Mouse (Mus musculus) limb, embryonic 14.5 days (tissue): ENCODE measurements around the gene Rpl29. TPM values are rescaled to one million over a fixed set of nuclear protein-coding genes. Genes with fewer than 3 reads are reported as not detected.

ENCODE experiments used
- ATAC-seq: fragments of 200-750 bp; cut with Nextera tagmentation; 2 replicates; pipeline ENCODE4 v1.8.0; 2017; ENCODE audit warnings: low read depth, moderate number of reproducible peaks, moderate TSS enrichment; ENCODE audit not compliant: low FRiP score
- DNase-seq: peaks from one replicate; pipeline ENCODE4 v3.0.0-alpha.2; 2015; ENCODE audit warnings: low spot score
- H3K27ac ChIP-seq: fragments of 300-500 bp; sonication (generic); replicated peaks from 2 replicates; pipeline ENCODE4 v1.5.1; 2014; ENCODE audit warnings: low read depth, mild to moderate bottlenecking, low read length, moderate library complexity, mixed read lengths
- H3K27me3 ChIP-seq: fragments of 300-500 bp; sonication (generic); 2 replicates; pipeline ENCODE4 v1.6.1; 2014; ENCODE audit warnings: low read length, mixed read lengths; ENCODE audit not compliant: control insufficient read depth, insufficient read depth
- H3K36me3 ChIP-seq: fragments of 300-500 bp; sonication (generic); 2 replicates; pipeline ENCODE4 v1.6.1; 2014; ENCODE audit warnings: mild to moderate bottlenecking, low read length, moderate library complexity, mixed read lengths; ENCODE audit not compliant: control insufficient read depth, insufficient read depth
- H3K4me1 ChIP-seq: fragments of 300-500 bp; sonication (generic); 2 replicates; pipeline ENCODE4 v1.6.1; 2014; ENCODE audit warnings: antibody characterized with exemption, low read length, mixed read lengths; ENCODE audit not compliant: control insufficient read depth, insufficient read depth
- H3K4me2 ChIP-seq: fragments of 300-500 bp; sonication (generic); replicated peaks from 2 replicates; pipeline ENCODE4 v1.6.1; 2014; ENCODE audit warnings: low read depth, mild to moderate bottlenecking, low read length, moderate library complexity; ENCODE audit not compliant: severe bottlenecking
- H3K4me3 ChIP-seq: fragments of 300-500 bp; sonication (generic); replicated peaks from 2 replicates; pipeline ENCODE4 v1.5.1; 2014; ENCODE audit warnings: low read length
- H3K9ac ChIP-seq: fragments of 300-500 bp; sonication (generic); 2 replicates; pipeline ENCODE4 v1.6.1; 2014; ENCODE audit warnings: mild to moderate bottlenecking, low read depth, low read length, moderate library complexity; ENCODE audit not compliant: severe bottlenecking
- H3K9me3 ChIP-seq: fragments of 300-500 bp; sonication (generic); 2 replicates; pipeline ENCODE4 v1.6.1; 2016; ENCODE audit warnings: low read length; ENCODE audit not compliant: control insufficient read depth
- POLR2A ChIP-seq: fragments of 200-500 bp; IDR thresholded peaks from 2 replicates; pipeline ENCODE4 v1.8.0; 2012; ENCODE audit warnings: inconsistent platforms, mild to moderate bottlenecking, moderate library complexity, borderline replicate concordance; ENCODE audit not compliant: insufficient read depth, insufficient read length; ENCODE audit errors: extremely low read depth
- WGBS: fragments of 180-500 bp; shearing (Covaris S2); extraction: QIAGEN DNeasy Blood & Tissue Kit; methylation state at CpG from one replicate; pipeline ENCODE4 v1.1.7; 2014; 5-methylcytosine and 5-hydroxymethylcytosine counted together
- polyA plus RNA-seq, 2 experiments: library from polyadenylated mRNA; depleted of rRNA in 1 of 2; stranded (reverse) in 1 of 2; unstranded in 1 of 2; fragments of >200 nt; fragmentation: Nextera tagmentation in 1 of 2; extraction: Ambion mirVana in 1 of 2; gene quantifications; 2 replicates each; pipeline versions ENCODE4 v1.2.1 to v1.2.3; 2012 to 2014

The Rpl29 gene
- polyA plus RNA-seq, 2 experiments: 1,047 to 1,180 TPM

DNA sequence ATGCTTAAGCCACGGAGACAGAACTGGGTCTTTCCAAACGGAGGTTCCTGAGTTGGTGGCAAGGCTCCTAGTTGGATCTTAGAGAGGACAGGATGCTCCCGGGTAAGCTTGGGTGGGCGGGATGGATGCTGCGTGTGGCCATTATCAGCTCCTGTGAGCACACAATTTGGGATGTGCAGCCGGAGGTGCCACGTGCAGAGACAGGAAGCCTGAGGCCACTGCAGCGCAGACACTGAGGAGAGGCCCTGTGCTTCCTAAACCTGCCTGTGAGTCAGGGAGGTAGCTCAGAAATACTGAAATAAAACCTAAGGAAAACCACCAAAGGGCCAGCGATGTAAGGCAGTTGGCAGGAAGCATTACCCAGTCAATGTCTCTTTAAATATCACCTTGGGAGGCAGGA lies 40.5 kb downstream of the Rpl29 start:
- no peak for TF ChIP-seq POLR2A
- H3K4me2 ChIP-seq: no peak overlapping the region
- DNase-seq: no peak
- H3K27me3 ChIP-seq: no peaks in the 10 kb centered on the region
- H3K9me3 ChIP-seq: no peaks in the 10 kb centered on the region
- no peak for ATAC-seq
- H3K9ac ChIP-seq: no peak overlapping the region
- 64% methylated on average over 9 of the region's 9 CpGs for WGBS
- no peaks in the 10 kb centered on the region for H3K36me3 ChIP-seq
- peaks cover 7% of the 10 kb centered on the region for H3K4me1 ChIP-seq
- H3K4me3 ChIP-seq: no peak overlapping the region
- H3K27ac ChIP-seq: no peak overlapping the region

- H3K27ac ChIP-seq: no peak overlapping the region
- H3K36me3 ChIP-seq: no peaks in the 10 kb centered on the region
- H3K9ac ChIP-seq: 0 out of 2 replicates have a peak overlapping the region, but pooled peaks have one; percentile 7
- peaks cover 10% of the 10 kb centered on the region for H3K4me1 ChIP-seq
- H3K4me3 ChIP-seq: no peak overlapping the region
- TF ChIP-seq POLR2A: no peak
- 61% methylated on average over 14 of the region's 14 CpGs for WGBS
- no peak overlapping the region for H3K4me2 ChIP-seq
- H3K27me3 ChIP-seq: no peaks in the 10 kb centered on the region
- ATAC-seq: no peak
- H3K9me3 ChIP-seq: no peaks in the 10 kb centered on the region
- no peak for DNase-seq
Observed at GRCm38 (mm10) chr9:106470991-106471750, 41.9 kb downstream of the Rpl29 start.

- 9% methylated on average over 5 of the region's 5 CpGs for WGBS
- Histone ChIP-seq H3K27ac (no peak overlapping the region), H3K9ac (0 out of 2 replicates have a peak overlapping the region, but pooled peaks have one; percentile 7), H3K4me2 (no peak overlapping the region), H3K4me3 (no peak overlapping the region), H3K27me3 (no peaks in the 10 kb centered on the region), H3K36me3 (no peaks in the 10 kb centered on the region), H3K4me1 (peaks cover 14% of the 10 kb centered on the region), H3K9me3 (no peaks in the 10 kb centered on the region)
- no peak for TF ChIP-seq POLR2A
- DNase-seq (no peak), ATAC-seq (no peak)
Observed at GRCm38 (mm10) chr9:106471892-106472291, 42.6 kb downstream of the Rpl29 start.

- no peak for TF ChIP-seq POLR2A
- WGBS: 64% methylated on average over 4 of the region's 4 CpGs
- H3K9me3 ChIP-seq: no peaks in the 10 kb centered on the region
- DNase-seq (no peak), ATAC-seq (no peak)
- H3K27ac ChIP-seq: no peak overlapping the region
- no peaks in the 10 kb centered on the region for H3K27me3 ChIP-seq
- no peaks in the 10 kb centered on the region for H3K36me3 ChIP-seq
- H3K9ac ChIP-seq: no peak overlapping the region
- H3K4me2 ChIP-seq: no peak overlapping the region
- peaks cover 14% of the 10 kb centered on the region for H3K4me1 ChIP-seq
- no peak overlapping the region for H3K4me3 ChIP-seq
Observed at GRCm38 (mm10) chr9:106472321-106472720, 43.1 kb downstream of the Rpl29 start.

GRCm38 (mm10) chr9:106473081-106473752 lies 44.0 kb downstream of the Rpl29 start:
- ATAC-seq (no peak), DNase-seq (no peak)
- H3K4me1 ChIP-seq: peaks cover 21% of the 10 kb centered on the region
- H3K4me2 ChIP-seq: no peak overlapping the region
- no peak for TF ChIP-seq POLR2A
- 89% methylated on average over 16 of the region's 16 CpGs for WGBS
- H3K4me3 ChIP-seq: no peak overlapping the region
- H3K27ac ChIP-seq: no peak overlapping the region
- no peaks in the 10 kb centered on the region for H3K36me3 ChIP-seq
- H3K27me3 ChIP-seq: no peaks in the 10 kb centered on the region
- H3K9ac ChIP-seq: no peak overlapping the region
- H3K9me3 ChIP-seq: no peaks in the 10 kb centered on the region
